Mouse (Mus musculus) heart, postnatal 36 days (tissue): ENCODE data around the gene Psmd1. TPM values are rescaled to one million over a fixed set of nuclear protein-coding genes. Genes with fewer than 3 reads are reported as not detected.
A peak's percentile ranks its signal among the peaks of the same experiment; 100 is the strongest.
"Not testable (repeated sequence)": the region's sequence is repeated elsewhere in the genome, so short reads cannot be mapped to it uniquely, and the experiment has no call there.

ENCODE experiments used
- DNase-seq, 2 experiments: peaks; one replicate each; pipeline ENCODE4 v3.0.0; 2021 to 2022
- intact Hi-C: fragments of 180-260 bp; cut with DNase I; formaldehyde crosslinking; loops from one replicate; pipeline ENCODE4 v1.15.1; 2025
- total RNA-seq, 2 experiments: library from RNA; stranded (reverse); gene quantifications; 2 replicates each; pipeline ENCODE4 v1.2.3; 2021

Gene Psmd1
- total RNA-seq: 100 to 1,000 TPM; 104 to 110 TPM

DNA sequence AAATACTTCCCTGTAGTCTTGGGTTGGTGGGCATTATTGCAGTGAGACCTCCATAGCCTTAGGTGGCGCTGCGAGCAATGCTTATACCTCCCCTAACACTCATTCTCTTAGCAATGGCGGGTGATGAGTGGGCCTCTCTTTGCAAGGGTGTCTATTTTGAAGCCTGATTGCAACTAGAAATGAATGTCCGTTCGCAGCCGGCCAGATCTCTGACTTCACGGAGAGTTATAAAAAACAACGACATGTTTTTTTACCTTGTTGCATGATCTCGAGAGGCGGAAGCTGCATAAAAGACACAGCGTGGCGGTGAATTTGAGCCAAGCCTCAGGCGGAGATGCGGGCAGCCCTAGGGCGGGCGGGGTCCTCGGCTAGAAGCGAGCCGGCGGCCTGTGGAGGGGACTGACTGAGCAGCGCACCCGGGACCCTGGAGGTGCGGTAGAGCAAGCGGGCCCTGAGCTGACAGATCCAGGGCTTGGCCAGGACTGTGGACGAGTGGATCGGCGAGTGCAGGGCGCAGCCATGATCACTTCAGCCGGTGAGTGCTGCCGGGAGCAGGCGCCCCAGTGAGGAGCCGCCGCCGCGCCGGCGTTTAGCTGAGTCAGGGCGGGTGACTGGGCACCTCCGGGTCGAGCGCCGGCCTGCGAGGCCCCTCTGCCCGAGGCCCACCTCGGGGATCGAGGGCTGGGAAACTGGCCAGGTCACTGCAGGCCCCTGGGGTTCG is at the start of gene Psmd1:
Gene Psmd1, plus strand, starts transcription at position 117 of the 721 bp plus-strand sequence.
- intact Hi-C loops: loop anchor here (5.0 kb wide), 2 partner anchors 88 to 273 kb away; partner anchors contain the start of gene Armc9

GRCm38 (mm10) chr1:86015758-86016157 is 48.4 kb upstream of the Psmd1 start:
- DNase-seq, intact Hi-C loops: not testable (repeated sequence)

More for the DNA sequence above, at the start of gene Psmd1:
- DNase-seq: peak; percentile 93 to 95

- intact Hi-C loops: no loop called here
- DNase-seq: no peak
Observed at GRCm38 (mm10) chr1:86016516-86016915, 47.7 kb upstream of the Psmd1 start, which contains the start of gene Spata3. Gene Spata3, plus strand, starts transcription at chr1:86016816.

GRCm38 (mm10) chr1:86018235-86019055 is 45.7 kb upstream of the Psmd1 start:
- DNase-seq: peak; percentile 20 to 23
- intact Hi-C loops: no loop called here

- intact Hi-C loops: no loop called here
- DNase-seq: no peak
Observed at GRCm38 (mm10) chr1:86021365-86021989, 42.7 kb upstream of the Psmd1 start.

DNA sequence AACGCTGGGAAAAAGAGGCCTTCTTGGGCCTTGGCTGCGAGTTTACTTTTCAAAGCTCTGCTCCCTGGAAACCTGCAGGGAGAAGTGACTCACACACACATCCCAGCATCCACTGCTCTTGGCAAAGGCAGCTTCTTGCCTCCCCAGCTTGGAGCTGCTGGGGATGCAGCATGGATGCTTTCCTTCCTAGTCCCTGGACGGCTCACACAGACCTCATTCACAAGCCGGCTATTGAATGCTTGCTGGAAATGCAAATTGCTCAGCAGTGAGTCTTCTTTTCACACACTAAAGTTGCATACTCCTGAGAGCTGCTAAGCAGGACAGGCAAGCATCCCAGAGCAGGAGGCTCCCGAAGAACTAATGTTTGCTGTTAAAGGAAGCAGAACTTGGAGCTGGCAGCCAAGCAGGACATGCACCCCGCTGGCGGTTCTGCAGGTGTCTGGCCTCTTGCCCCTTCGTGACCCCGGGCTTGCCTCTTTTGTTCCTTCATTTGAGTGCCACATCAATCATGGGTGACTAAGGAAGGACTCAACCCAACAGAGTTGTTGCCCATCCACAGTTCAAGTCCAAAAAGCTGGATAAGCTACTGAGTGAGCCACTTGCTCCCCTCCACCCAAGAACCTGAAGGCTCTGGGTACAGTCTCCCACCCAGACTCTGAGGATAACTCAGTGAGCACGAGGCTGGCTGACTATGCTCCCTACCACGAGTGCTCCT is 31.8 kb upstream of the Psmd1 start:
- DNase-seq: no peak
- intact Hi-C loops: no loop called here

GRCm38 (mm10) chr1:86038191-86038951 is 25.8 kb upstream of the Psmd1 start:
- DNase-seq: peak; percentile 26 to 52
- intact Hi-C loops: no loop called here

DNA sequence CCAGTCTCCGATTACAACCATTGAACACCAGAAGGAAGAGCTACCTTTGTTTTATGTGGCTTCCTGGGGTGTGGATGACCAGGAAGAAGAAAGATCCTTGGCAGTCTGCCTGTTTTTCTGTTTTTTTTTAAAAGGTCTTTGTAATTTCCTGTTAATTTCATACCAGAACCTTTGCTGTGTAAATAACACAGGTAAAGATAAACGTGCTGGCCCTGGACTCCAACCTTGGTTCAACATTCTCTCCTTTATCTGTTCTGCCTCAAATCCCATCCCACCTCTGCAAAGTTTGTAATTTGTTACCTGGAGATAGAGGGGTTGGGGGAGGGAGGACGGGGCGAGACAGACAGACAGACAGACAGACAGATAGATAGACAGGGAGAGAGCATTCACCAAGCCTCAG is 24.1 kb upstream of the Psmd1 start:
- intact Hi-C loops: no loop called here
- no peak for DNase-seq

DNA sequence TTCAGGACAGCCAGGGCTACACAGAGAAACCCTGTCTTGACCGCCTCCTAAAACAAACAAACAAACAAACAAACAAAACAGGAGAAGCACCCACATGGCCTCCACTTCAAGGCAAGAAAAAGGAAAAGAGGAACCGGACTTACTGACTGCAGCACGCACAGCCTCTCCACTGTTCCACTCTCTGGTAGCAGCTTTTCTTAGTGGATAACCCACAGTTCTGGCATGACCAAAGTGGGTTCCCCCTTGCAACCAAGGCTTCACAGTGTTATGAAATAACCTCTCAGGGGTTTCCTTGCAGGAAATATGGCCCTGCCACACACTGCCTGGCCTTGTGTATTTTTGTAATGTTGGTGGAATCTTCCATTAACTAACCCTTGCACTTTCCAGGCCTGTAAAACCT is 23.4 kb upstream of the Psmd1 start:
- intact Hi-C loops: no loop called here
- no peak for DNase-seq

GRCm38 (mm10) chr1:86045056-86045455 is 19.1 kb upstream of the Psmd1 start:
- DNase-seq: no peak
- intact Hi-C loops: no loop called here

DNA sequence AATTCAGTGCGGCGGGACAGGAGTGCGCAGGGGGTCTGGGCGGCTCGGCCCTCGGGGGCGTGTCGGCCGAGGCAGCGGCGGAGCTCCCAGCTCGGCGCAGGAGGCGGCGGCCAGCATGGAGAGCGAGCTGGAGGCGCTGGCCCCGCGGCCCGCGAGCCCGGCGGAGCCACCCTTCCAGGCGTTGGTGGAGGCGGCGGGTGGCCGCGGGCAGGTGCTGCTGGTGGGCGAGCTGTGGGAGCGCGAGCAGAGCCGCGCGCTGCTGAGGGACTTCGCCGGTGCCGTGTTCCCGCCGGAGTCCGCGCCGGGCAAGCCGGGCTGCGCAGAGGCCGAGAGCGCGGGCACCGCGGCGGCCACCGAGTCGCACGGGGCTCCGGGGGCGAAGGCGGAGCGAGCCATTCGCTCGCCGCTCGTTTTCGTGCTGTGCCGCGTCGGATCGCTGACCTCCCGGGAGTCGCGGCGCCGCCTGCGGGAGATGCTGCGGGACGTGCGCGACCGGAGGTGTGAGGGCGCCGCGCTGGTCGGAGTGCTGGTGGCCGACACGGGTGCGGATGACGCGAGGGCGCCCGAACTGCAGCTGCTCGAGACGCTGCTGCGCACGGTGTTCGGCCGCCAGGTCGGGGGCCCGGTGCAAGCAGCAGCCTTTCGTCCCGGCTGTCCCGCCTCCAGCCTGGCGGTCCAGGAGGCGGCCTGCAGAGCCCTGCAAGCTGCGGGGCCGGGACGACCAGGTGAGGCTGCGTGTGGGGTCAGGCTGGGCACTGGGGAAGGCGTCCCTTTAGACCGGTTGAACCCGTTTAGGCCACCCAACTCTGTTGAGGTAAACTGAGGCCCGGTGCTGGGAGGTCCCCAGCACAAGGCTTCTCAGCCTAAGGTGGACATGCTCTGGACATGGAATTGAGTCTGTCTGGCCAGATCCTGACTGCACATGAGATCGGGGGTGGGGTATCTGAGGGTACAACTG is 18.1 kb upstream of the Psmd1 start, which contains the start of gene 2810459M11Rik:
Gene 2810459M11Rik, plus strand, starts transcription at position 16 of the 958 bp plus-strand sequence.
- peak; percentile 18 to 28 for DNase-seq

DNA sequence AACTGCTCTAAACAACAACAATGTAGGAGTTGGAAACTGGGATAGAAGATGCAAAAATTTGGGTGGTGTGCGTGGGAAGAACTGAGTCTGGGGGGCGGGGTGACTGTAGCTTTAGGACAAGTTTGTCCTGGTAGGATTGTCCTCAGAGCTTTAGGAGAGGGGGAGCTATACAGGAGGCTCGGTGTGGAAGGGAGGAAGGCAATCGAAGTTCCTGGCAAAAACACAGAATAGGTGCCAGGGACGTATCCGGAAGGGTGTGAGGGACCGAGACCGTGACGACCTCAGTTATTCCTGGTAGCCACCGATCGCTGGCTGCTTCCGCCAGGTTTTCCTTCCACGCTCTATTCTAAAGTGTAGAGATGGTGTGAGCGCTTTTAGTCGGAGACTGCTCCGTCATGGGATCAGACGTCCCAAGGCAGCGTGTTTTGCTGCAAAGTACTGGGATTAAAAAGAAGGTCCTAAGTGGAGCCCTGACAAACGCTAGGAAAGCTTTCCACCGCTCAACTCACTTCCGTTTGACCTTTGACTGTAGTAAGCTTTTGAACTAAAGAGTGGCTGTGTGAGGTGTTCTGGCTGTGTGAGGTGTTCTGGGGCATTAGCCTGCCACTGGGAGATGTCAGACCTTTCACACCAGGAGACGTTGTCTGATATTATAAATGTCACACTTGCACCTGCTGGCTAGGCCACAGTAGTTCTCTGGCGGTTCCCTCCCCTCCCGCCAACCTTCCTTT is 17.2 kb upstream of the Psmd1 start:
- DNase-seq: no peak
- intact Hi-C loops: no loop called here

More for the DNA sequence above, 18.1 kb upstream of the Psmd1 start, which contains the start of gene 2810459M11Rik:
- intact Hi-C loops: no loop called here

DNA sequence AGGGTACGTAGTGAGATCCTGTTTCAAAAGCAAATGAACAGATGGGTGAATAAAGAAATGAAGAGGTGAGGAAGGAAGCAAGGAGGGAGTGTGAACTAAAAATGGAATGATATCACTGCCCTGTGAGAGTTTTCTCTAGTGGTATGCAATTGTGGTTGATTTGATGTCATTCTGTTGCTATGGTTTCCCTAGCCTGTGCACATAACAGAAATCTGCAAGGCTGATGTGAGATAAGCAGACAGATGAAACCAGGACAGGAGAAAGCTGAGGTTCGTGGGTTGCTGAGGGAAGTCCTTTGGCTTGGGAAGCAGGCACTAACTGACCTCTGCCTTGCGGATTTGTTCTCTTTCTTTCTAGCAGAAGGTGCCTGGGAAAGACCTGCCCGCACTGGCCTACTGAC is 16.0 kb upstream of the Psmd1 start:
- intact Hi-C loops: no loop called here
- no peak for DNase-seq

- intact Hi-C loops: no loop called here
- DNase-seq: no peak
Observed at GRCm38 (mm10) chr1:86048744-86049143, 15.4 kb upstream of the Psmd1 start.

GRCm38 (mm10) chr1:86053198-86053921 is 10.8 kb upstream of the Psmd1 start:
- intact Hi-C loops: no loop called here
- peak; percentile 68 to 73 for DNase-seq

- intact Hi-C loops: no loop called here
- DNase-seq: no peak
Observed at GRCm38 (mm10) chr1:86054943-86055342, 9.2 kb upstream of the Psmd1 start.

GRCm38 (mm10) chr1:86056284-86056683 is 7.9 kb upstream of the Psmd1 start:
- no peak for DNase-seq
- intact Hi-C loops: no loop called here
